Mouse (Mus musculus) liver, embryonic 14.5 days (tissue): ENCODE measurements around the gene Dnali1. TPM values are rescaled to one million over a fixed set of nuclear protein-coding genes. Genes with fewer than 3 reads are reported as not detected.

ENCODE experiments used
- ATAC-seq: fragments of 200-750 bp; cut with Nextera tagmentation; 2 replicates; pipeline ENCODE4 v1.8.0; 2017; ENCODE audit warnings: moderate number of reproducible peaks, mild to moderate bottlenecking, moderate library complexity; ENCODE audit not compliant: insufficient read depth
- DNase-seq, 3 experiments: peaks; one replicate each; pipeline ENCODE4 v3.0.0-alpha.2; 2012 to 2013; ENCODE audit warnings: low read depth in 3 of 3, low spot score in 3 of 3
- H3K27ac ChIP-seq: fragments of 300-500 bp; sonication (generic); 2 replicates; pipeline ENCODE4 v1.5.1; 2014; ENCODE audit warnings: moderate library complexity, mild to moderate bottlenecking, control low read depth, inconsistent platforms
- H3K27me3 ChIP-seq: fragments of 300-500 bp; sonication (generic); 2 replicates; pipeline ENCODE4 v1.6.1; 2014; ENCODE audit warnings: mild to moderate bottlenecking, low read length, moderate library complexity; ENCODE audit not compliant: control insufficient read depth, insufficient read depth
- H3K36me3 ChIP-seq: fragments of 300-500 bp; sonication (generic); replicated peaks from 2 replicates; pipeline ENCODE4 v1.6.1; 2014; ENCODE audit warnings: low read depth; ENCODE audit not compliant: control insufficient read depth, insufficient read depth
- H3K4me1 ChIP-seq, 2 experiments: fragments of 200-500 bp in 1 of 2; fragments of 300-500 bp in 1 of 2; sonication (generic) in 1 of 2; replicated peaks; 2 replicates each; pipeline ENCODE4 v1.6.1; 2012 to 2014; ENCODE audit warnings: antibody characterized with exemption in 1 of 2, inconsistent platforms in 1 of 2, low read length in 1 of 2; ENCODE audit not compliant: control insufficient read depth in 2 of 2, insufficient read depth in 2 of 2
- H3K4me2 ChIP-seq: fragments of 300-500 bp; sonication (generic); 2 replicates; pipeline ENCODE4 v1.6.1; 2014; ENCODE audit warnings: low read depth, mild to moderate bottlenecking, control low read depth, moderate library complexity
- H3K4me3 ChIP-seq, 2 experiments: fragments of 200-500 bp in 1 of 2; fragments of 300-500 bp in 1 of 2; sonication (generic) in 1 of 2; 2 replicates each; pipeline ENCODE4 v1.5.1; 2012 to 2014; ENCODE audit warnings: low read depth in 2 of 2, low read length in 2 of 2, mild to moderate bottlenecking in 2 of 2, control low read depth in 1 of 2, inconsistent platforms in 1 of 2, moderate library complexity in 1 of 2; ENCODE audit not compliant: insufficient read depth in 1 of 2
- H3K9ac ChIP-seq: fragments of 300-500 bp; sonication (generic); replicated peaks from 2 replicates; pipeline ENCODE4 v1.6.1; 2014; ENCODE audit warnings: mild to moderate bottlenecking, control low read depth, moderate library complexity
- H3K9me3 ChIP-seq: fragments of 300-500 bp; sonication (generic); 2 replicates; pipeline ENCODE4 v1.6.1; 2016; ENCODE audit warnings: low read length, mixed read lengths; ENCODE audit not compliant: control insufficient read depth
- CTCF ChIP-seq: IDR thresholded peaks from 2 replicates; pipeline ENCODE4 v1.5.1; 2016; ENCODE audit warnings: antibody characterized with exemption, low read depth, control low read depth
- EP300 ChIP-seq: IDR thresholded peaks from 2 replicates; pipeline ENCODE4 v1.6.1; 2016; ENCODE audit warnings: antibody characterized with exemption, low read depth
- WGBS: fragments of 180-500 bp; shearing (Covaris S2); extraction: QIAGEN DNeasy Blood & Tissue Kit; methylation state at CpG from one replicate; pipeline ENCODE4 v1.1.7; 2014; ENCODE audit not compliant: insufficient replicate concordance; 5-methylcytosine and 5-hydroxymethylcytosine counted together
- polyA plus RNA-seq, 2 experiments: library from polyadenylated mRNA; depleted of rRNA in 1 of 2; stranded (reverse) in 1 of 2; unstranded in 1 of 2; fragments of >200 nt; fragmentation: Nextera tagmentation in 1 of 2; extraction: Ambion mirVana in 1 of 2; gene quantifications; 2 replicates each; pipeline versions ENCODE4 v1.2.1 to v1.2.3; 2012 to 2014

Gene Dnali1
- polyA plus RNA-seq, 2 experiments: 0.10 TPM; not detected in 1

- TF ChIP-seq EP300: no peak
- TF ChIP-seq CTCF: peak; percentile 99
- WGBS: 9% methylated on average over 8 of the region's 8 CpGs
- Histone ChIP-seq H3K27me3 (no peaks in the 10 kb centered on the region), H3K4me3 (no peak overlapping the region), H3K4me2 (no peak overlapping the region), H3K9me3 (no peaks in the 10 kb centered on the region), H3K9ac (no peak overlapping the region), H3K4me1 (no peaks in the 10 kb centered on the region), H3K36me3 (peaks cover 2% of the 10 kb centered on the region; the same call in 1 of the 2 replicates), H3K27ac (no peak overlapping the region)
- DNase-seq (peak; percentile 54 to 66 (median 58)), ATAC-seq (peak; percentile 61; the same call in 1 of the 2 replicates)
These were observed 34.0 kb upstream of the Dnali1 start for GRCm38 (mm10) chr4:125099458-125099857.

GRCm38 (mm10) chr4:125097412-125097811 lies 31.9 kb upstream of the Dnali1 start:
- ATAC-seq: no peak
- H3K4me1 ChIP-seq: no peaks in the 10 kb centered on the region
- no peaks in the 10 kb centered on the region for H3K36me3 ChIP-seq
- H3K4me2 ChIP-seq: no peak overlapping the region
- TF ChIP-seq CTCF: no peak
- TF ChIP-seq EP300: no peak
- no peak for DNase-seq
- H3K27me3 ChIP-seq: no peaks in the 10 kb centered on the region
- no peaks in the 10 kb centered on the region for H3K9me3 ChIP-seq
- WGBS: 79% methylated on average over 4 of the region's 4 CpGs
- no peak overlapping the region for H3K4me3 ChIP-seq
- no peak overlapping the region for H3K27ac ChIP-seq
- no peak overlapping the region for H3K9ac ChIP-seq

- DNase-seq (no peak), ATAC-seq (no peak)
- Histone ChIP-seq H3K4me2 (no peak overlapping the region), H3K9ac (no peak overlapping the region), H3K4me3 (no peak overlapping the region), H3K36me3 (no peaks in the 10 kb centered on the region), H3K27ac (no peak overlapping the region), H3K27me3 (no peaks in the 10 kb centered on the region), H3K9me3 (no peaks in the 10 kb centered on the region), H3K4me1 (no peaks in the 10 kb centered on the region)
- 92% methylated on average over 5 of the region's 5 CpGs for WGBS
- TF ChIP-seq EP300 (no peak), CTCF (no peak)
These were observed 30.6 kb upstream of the Dnali1 start for GRCm38 (mm10) chr4:125096066-125096465.

GRCm38 (mm10) chr4:125093031-125093430 lies 27.5 kb upstream of the Dnali1 start:
- ATAC-seq (no peak), DNase-seq (no peak)
- 74% methylated on average over 5 of the region's 5 CpGs for WGBS
- Histone ChIP-seq H3K27ac (no peak overlapping the region), H3K4me2 (no peak overlapping the region), H3K27me3 (no peaks in the 10 kb centered on the region), H3K9ac (no peak overlapping the region), H3K4me3 (no peak overlapping the region), H3K4me1 (no peaks in the 10 kb centered on the region), H3K9me3 (no peaks in the 10 kb centered on the region), H3K36me3 (peaks cover 9% of the 10 kb centered on the region; the same call in 1 of the 2 replicates)
- TF ChIP-seq EP300: no peak
- no peak for TF ChIP-seq CTCF

GRCm38 (mm10) chr4:125085346-125085841 lies 19.9 kb upstream of the Dnali1 start:
- peak; percentile 97 for ATAC-seq
- DNase-seq: peak; percentile 59 to 67 (median 59)
- peak overlapping the region; percentile 79 for H3K27ac ChIP-seq
- H3K36me3 ChIP-seq: peaks cover 5% of the 10 kb centered on the region
- no peaks in the 10 kb centered on the region for H3K9me3 ChIP-seq
- no peaks in the 10 kb centered on the region for H3K27me3 ChIP-seq
- H3K9ac ChIP-seq: peak overlapping the region; percentile 77
- peak overlapping the region; percentile 97 for H3K4me2 ChIP-seq
- WGBS: under 1% methylated on average over 45 of the region's 45 CpGs
- H3K4me3 ChIP-seq: peak overlapping the region; percentile 86 to 99
- no peak for TF ChIP-seq EP300
- H3K4me1 ChIP-seq: peaks cover 11 to 13% of the 10 kb centered on the region in 2 experiments
